Mouse (Mus musculus) olfactory bulb, adult 2 months (tissue): Measurements from ENCODE around the gene Zfp663.

Experiments used
- CTCF ChIP-seq: fragments of 200-500 bp; IDR thresholded peaks from 2 replicates; pipeline ENCODE4 v1.5.1; 2012; ENCODE audit warnings: low read depth, mild to moderate bottlenecking, low read length, moderate library complexity; ENCODE audit not compliant: insufficient read depth
- POLR2A ChIP-seq: fragments of 200-500 bp; IDR thresholded peaks from 2 replicates; pipeline ENCODE4 v1.6.1; 2012; ENCODE audit warnings: mild to moderate bottlenecking, low read depth, low read length, moderate library complexity; ENCODE audit not compliant: insufficient read depth

DNA sequence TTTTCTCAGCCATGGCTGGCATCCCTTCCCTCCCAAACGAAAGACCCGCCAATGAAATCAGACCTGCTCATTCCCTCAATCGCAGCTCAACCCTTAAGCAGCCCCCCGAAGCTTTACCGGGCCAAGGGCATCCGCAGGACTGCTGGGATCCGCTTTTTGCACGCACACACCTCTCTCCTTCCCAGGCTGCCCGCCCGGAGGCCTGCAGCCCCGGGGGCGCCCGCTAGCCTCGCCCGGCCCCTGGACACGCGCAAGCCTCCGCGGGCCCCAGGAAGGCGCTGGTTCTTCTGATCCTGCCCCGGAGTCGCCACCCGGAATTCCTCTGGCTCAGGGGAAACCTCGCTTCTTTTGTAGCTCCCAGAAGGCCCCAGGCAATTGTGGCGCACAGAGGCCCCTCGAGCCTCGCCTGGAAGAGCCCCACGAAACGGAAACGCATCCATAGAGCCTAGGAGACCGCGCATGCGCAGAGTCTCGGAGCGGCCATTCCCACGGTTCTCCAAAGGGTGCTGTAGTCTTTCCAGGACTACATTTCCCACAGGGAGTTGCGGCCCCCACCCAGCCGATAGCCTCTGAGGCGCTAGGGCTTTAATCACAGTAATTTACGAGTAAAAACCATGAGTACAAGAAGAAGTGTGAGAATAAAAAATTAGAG is 19.4 kb upstream of the Zfp663 start, which contains the start of gene Zfp334:
- peak; percentile 62 for TF ChIP-seq POLR2A
- TF ChIP-seq CTCF: no peak
